Mouse (Mus musculus): Measurements from ENCODE around the gene Snx9. TPM values are rescaled to one million over a fixed set of nuclear protein-coding genes. Genes with fewer than 3 reads are reported as not detected.
A peak's percentile ranks its signal among the peaks of the same experiment; 100 is the strongest.

The Snx9 gene
- total RNA-seq, 2 experiments from 2014 or later = 37.7 to 41.0 TPM

- no peak for DNase-seq
- intact Hi-C loops (cut with DNase I) = no loop called here
Measured at GRCm38 (mm10) chr17:5903630-5904301, 62.6 kb downstream of the Snx9 start.

GRCm38 (mm10) chr17:5909681-5910080 lies 68.6 kb downstream of the Snx9 start:
- DNase-seq = no peak
- intact Hi-C loops (cut with DNase I) = no loop called here

GRCm38 (mm10) chr17:5911591-5911990 lies 70.5 kb downstream of the Snx9 start:
- no peak for DNase-seq
- intact Hi-C loops (cut with DNase I) = no loop called here

GRCm38 (mm10) chr17:5912797-5913196 lies 71.7 kb downstream of the Snx9 start:
- no peak for DNase-seq
- intact Hi-C loops (cut with DNase I) = no loop called here

GRCm38 (mm10) chr17:5914217-5914616 lies 73.1 kb downstream of the Snx9 start:
- intact Hi-C loops (cut with DNase I) = no loop called here

GRCm38 (mm10) chr17:5921954-5922353 lies 80.8 kb downstream of the Snx9 start:
- no peak for DNase-seq
- intact Hi-C loops (cut with DNase I) = no loop called here

More at GRCm38 (mm10) chr17:5914217-5914616, 73.1 kb downstream of the Snx9 start:
- peak; percentile 32 to 37 for DNase-seq

- intact Hi-C loops (cut with DNase I) = no loop called here
Measured at GRCm38 (mm10) chr17:5923281-5923680, 82.2 kb downstream of the Snx9 start.

GRCm38 (mm10) chr17:5924238-5924637 lies 83.1 kb downstream of the Snx9 start:
- DNase-seq = no peak
- intact Hi-C loops (cut with DNase I) = no loop called here

More at GRCm38 (mm10) chr17:5923281-5923680, 82.2 kb downstream of the Snx9 start:
- DNase-seq = peak; percentile 26 to 43

GRCm38 (mm10) chr17:5926710-5927109 lies 85.6 kb downstream of the Snx9 start:
- no peak for DNase-seq
- intact Hi-C loops (cut with DNase I) = no loop called here

GRCm38 (mm10) chr17:5929031-5929430 lies 87.9 kb downstream of the Snx9 start:
- no peak for DNase-seq
- intact Hi-C loops (cut with DNase I) = no loop called here

GRCm38 (mm10) chr17:5932161-5932560 lies 91.0 kb downstream of the Snx9 start:
- intact Hi-C loops (cut with DNase I) = no loop called here
- DNase-seq = no peak

- intact Hi-C loops (cut with DNase I) = no loop called here
- DNase-seq = peak; percentile 76 to 79
Measured at GRCm38 (mm10) chr17:5934554-5935324, 93.6 kb downstream of the Snx9 start.

- DNase-seq = no peak
- intact Hi-C loops (cut with DNase I) = no loop called here
Measured at GRCm38 (mm10) chr17:5935680-5936079, 94.6 kb downstream of the Snx9 start.

GRCm38 (mm10) chr17:5936276-5936675 lies 95.1 kb downstream of the Snx9 start:
- intact Hi-C loops (cut with DNase I) = no loop called here
- no peak for DNase-seq

- DNase-seq = no peak
- intact Hi-C loops (cut with DNase I) = no loop called here
Measured at GRCm38 (mm10) chr17:5937441-5937840, 96.3 kb downstream of the Snx9 start.

- intact Hi-C loops (cut with DNase I) = no loop called here
- no peak for DNase-seq
Measured at GRCm38 (mm10) chr17:5939871-5940270, 98.7 kb downstream of the Snx9 start.

- peak; percentile 88 to 89 for DNase-seq
- intact Hi-C loops (cut with DNase I) = loop anchor here (1.0 kb wide), 2 partner anchors 39 to 79 kb away; no protein-coding TSS in a partner anchor
Measured at GRCm38 (mm10) chr17:5940792-5941191, 99.7 kb downstream of the Snx9 start.

GRCm38 (mm10) chr17:5941230-5942043 lies 100.3 kb downstream of the Snx9 start, which contains the start of gene Synj2:
TSS of gene Synj2 (plus strand) at chr17:5941280.
- DNase-seq = peak; percentile 76 to 78
- intact Hi-C loops (cut with DNase I) = loop anchor here (1.0 kb wide), 2 partner anchors 38 to 78 kb away; no protein-coding TSS in a partner anchor

GRCm38 (mm10) chr17:5942156-5942555 lies 101.0 kb downstream of the Snx9 start:
- intact Hi-C loops (cut with DNase I) = no loop called here
- DNase-seq = no peak

GRCm38 (mm10) chr17:5943053-5943452 lies 101.9 kb downstream of the Snx9 start:
- intact Hi-C loops (cut with DNase I) = no loop called here
- DNase-seq = no peak

GRCm38 (mm10) chr17:5947039-5947438 lies 105.9 kb downstream of the Snx9 start:
- DNase-seq = no peak
- intact Hi-C loops (cut with DNase I) = no loop called here

Data from heart, postnatal 10 days (tissue).